Mouse (Mus musculus): ENCODE measurements around the gene 4930519G04Rik. TPM values are rescaled to one million over a fixed set of nuclear protein-coding genes. Genes with fewer than 3 reads are reported as not detected.
"Not testable (repeated sequence)": the region's sequence is repeated elsewhere in the genome, so short reads cannot be mapped to it uniquely, and the experiment has no call there.

4930519G04Rik gene
- polyA plus RNA-seq, 1 experiment: 0.02 TPM

DNA sequence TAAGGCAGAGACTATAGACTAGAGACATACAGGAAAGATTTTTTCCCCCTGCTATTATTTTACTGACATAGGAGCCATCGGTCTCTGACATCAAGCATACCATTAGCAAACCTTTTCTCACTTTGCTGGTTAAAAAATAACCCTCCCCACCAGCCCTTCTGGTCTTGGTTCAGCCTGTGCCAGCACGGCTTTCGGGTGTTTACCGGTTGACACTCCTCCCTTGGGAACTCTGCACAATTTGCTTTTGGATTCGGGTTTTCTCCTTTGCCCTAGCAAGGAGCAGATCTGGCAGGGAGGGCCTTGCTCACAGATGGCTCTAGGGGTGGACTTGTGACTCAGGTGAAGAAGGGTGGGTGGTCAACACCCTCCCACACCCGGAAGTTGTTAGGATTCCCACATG, 8.3 kb downstream of the 4930519G04Rik start:
- no peak for TF ChIP-seq GATA1 (IDR thresholded peaks at IDR 0.05; ENCODE audit: low read length)
- no peak for TF ChIP-seq TAL1 (IDR thresholded peaks at IDR 0.05; ENCODE audit: low read length)
- Histone ChIP-seq H3K4me1 (ENCODE audit: control insufficient read depth) (peaks cover 2% of the 10 kb centered on the region; the same call in 1 of the 2 replicates), H3K36me3 (ENCODE audit: control insufficient read depth) (no peaks in the 10 kb centered on the region), H3K4me3 (replicated peaks) (no peak overlapping the region), H3K27me3 (ENCODE audit: control insufficient read depth) (peaks cover 6% of the 10 kb centered on the region), H3K9me3 (ENCODE audit: control insufficient read depth, low read length) (no peaks in the 10 kb centered on the region; the same call in 1 of the 2 replicates)

DNA sequence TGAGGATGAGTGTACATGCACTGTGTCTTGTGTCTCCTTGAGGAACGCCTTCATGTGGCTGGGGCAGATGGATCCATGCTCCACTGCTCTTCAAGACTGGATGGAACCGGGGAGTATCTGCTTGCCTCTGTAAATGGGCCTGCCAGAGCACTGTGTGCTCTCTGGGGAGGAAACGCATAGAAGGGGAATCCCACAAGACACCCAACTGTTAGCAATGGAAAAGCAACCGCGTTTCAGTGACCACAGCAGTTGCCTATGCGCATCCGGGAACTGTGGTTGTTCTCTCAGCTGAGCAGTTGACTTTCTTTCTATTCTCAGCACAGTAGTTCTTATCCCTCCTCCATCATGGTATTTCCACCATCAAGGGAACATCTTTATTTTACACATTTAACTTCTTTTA, 11.3 kb downstream of the 4930519G04Rik start:
- Histone ChIP-seq H3K4me1 (ENCODE audit: control insufficient read depth) (no peaks in the 10 kb centered on the region), H3K36me3 (ENCODE audit: control insufficient read depth) (no peaks in the 10 kb centered on the region), H3K27me3 (ENCODE audit: control insufficient read depth) (no peaks in the 10 kb centered on the region), H3K9me3 (ENCODE audit: control insufficient read depth, low read length) (peaks cover 6% of the 10 kb centered on the region), H3K4me3 (replicated peaks) (no peak overlapping the region)
- no peak for TF ChIP-seq TAL1 (IDR thresholded peaks at IDR 0.05; ENCODE audit: low read length)
- TF ChIP-seq GATA1 (IDR thresholded peaks at IDR 0.05; ENCODE audit: low read length): no peak

DNA sequence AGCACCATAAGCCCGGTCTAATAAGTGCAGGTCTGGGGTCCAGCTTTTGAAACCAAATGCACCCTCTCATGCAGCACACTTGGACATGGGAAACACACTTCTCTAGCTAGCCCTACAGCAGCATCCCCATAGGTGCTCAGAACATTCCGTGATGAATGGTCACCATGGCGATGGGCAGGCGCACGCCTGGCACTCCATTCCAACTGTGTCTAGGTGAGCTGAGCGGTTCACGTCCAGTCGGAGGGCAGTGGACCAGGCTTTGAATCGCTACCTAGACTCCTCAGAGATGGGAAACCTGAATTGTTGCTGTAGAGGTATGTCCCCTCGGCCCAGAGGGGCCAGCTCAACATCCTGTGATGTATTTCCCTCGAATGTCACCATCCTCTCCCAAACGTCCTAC, 11.8 kb downstream of the 4930519G04Rik start:
- Histone ChIP-seq H3K9me3 (ENCODE audit: control insufficient read depth, low read length) (peaks cover 6% of the 10 kb centered on the region), H3K4me3 (replicated peaks) (no peak overlapping the region), H3K4me1 (ENCODE audit: control insufficient read depth) (no peaks in the 10 kb centered on the region), H3K36me3 (ENCODE audit: control insufficient read depth) (no peaks in the 10 kb centered on the region), H3K27me3 (ENCODE audit: control insufficient read depth) (no peaks in the 10 kb centered on the region)
- no peak for TF ChIP-seq TAL1 (IDR thresholded peaks at IDR 0.05; ENCODE audit: low read length)
- TF ChIP-seq GATA1 (IDR thresholded peaks at IDR 0.05; ENCODE audit: low read length): no peak

DNA sequence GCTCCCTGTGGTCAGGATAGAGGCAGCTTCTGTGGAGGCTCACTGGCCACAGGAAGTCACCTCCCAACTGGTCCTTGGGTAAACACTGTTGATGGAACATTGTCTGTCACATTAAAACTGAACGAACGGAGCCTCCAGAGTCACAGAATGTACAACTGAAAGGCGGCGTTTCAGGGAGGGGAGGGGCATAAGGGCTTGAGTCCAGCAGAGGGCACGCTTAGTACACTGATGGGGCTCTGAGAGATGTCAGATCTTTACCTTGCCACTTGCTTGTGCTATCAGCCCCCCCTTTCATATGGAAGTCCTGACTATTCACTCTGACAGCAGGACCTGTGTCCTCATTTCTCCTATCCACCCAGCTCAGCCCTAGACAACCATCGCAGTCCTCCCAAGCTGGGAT, 22.4 kb downstream of the 4930519G04Rik start:
- no peaks in the 10 kb centered on the region for H3K9me3 ChIP-seq (ENCODE audit: control insufficient read depth, low read length)
- no peak overlapping the region for H3K4me3 ChIP-seq (replicated peaks)
- no peaks in the 10 kb centered on the region for H3K4me1 ChIP-seq (ENCODE audit: control insufficient read depth)
- no peak for TF ChIP-seq GATA1 (IDR thresholded peaks at IDR 0.05; ENCODE audit: low read length)
- H3K27me3 ChIP-seq (ENCODE audit: control insufficient read depth): no peaks in the 10 kb centered on the region
- no peaks in the 10 kb centered on the region for H3K36me3 ChIP-seq (ENCODE audit: control insufficient read depth)

DNA sequence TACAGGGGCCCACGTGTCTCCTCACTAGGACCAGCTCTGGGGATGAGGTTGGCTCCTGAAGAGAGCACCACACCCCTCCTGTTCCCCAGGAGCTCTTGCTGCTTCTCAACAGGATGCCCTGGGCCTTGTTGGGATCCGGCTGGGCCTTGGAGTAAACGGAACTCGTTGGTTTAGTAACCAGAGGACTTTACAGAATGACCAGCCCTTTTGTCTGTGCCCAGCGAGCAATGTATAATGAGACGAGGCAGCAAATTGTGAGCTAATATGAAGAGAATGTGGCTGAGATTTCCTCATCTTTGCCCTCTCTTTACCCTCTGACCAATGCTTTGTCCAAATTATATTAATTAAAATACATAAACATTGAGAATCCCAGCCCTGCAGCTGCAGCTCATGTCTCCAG, 22.9 kb downstream of the 4930519G04Rik start:
- Histone ChIP-seq H3K4me1 (ENCODE audit: control insufficient read depth) (no peaks in the 10 kb centered on the region), H3K9me3 (ENCODE audit: control insufficient read depth, low read length) (no peaks in the 10 kb centered on the region), H3K27me3 (ENCODE audit: control insufficient read depth) (no peaks in the 10 kb centered on the region), H3K36me3 (ENCODE audit: control insufficient read depth) (no peaks in the 10 kb centered on the region), H3K4me3 (replicated peaks) (no peak overlapping the region)
- TF ChIP-seq GATA1 (IDR thresholded peaks at IDR 0.05; ENCODE audit: low read length) (no peak), TAL1 (IDR thresholded peaks at IDR 0.05; ENCODE audit: low read length) (no peak)

DNA sequence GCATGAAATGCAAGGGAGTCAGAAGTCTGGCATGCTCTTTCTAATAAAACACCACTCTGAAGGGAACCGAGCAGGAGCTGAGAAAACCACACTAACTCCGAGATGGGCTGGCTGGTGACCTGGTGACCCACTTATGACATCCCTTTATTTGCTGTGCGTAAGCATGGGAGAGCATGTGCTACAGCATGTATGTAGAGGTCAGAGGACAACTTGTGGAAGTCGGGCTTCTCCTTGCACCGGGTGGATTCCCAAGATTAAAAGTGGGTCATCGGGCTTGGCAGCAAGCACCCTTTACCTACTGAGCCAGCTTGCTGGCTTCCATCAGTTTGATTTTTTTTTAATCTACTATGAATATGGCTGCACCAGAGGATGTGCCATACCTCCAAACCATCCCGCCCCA, 24.0 kb downstream of the 4930519G04Rik start:
- Histone ChIP-seq H3K4me1 (ENCODE audit: control insufficient read depth) (no peaks in the 10 kb centered on the region), H3K4me3 (replicated peaks) (no peak overlapping the region), H3K27me3 (ENCODE audit: control insufficient read depth) (no peaks in the 10 kb centered on the region), H3K9me3 (ENCODE audit: control insufficient read depth, low read length) (no peaks in the 10 kb centered on the region), H3K36me3 (ENCODE audit: control insufficient read depth) (no peaks in the 10 kb centered on the region)
- TF ChIP-seq GATA1 (IDR thresholded peaks at IDR 0.05; ENCODE audit: low read length) (no peak), TAL1 (IDR thresholded peaks at IDR 0.05; ENCODE audit: low read length) (no peak)

DNA sequence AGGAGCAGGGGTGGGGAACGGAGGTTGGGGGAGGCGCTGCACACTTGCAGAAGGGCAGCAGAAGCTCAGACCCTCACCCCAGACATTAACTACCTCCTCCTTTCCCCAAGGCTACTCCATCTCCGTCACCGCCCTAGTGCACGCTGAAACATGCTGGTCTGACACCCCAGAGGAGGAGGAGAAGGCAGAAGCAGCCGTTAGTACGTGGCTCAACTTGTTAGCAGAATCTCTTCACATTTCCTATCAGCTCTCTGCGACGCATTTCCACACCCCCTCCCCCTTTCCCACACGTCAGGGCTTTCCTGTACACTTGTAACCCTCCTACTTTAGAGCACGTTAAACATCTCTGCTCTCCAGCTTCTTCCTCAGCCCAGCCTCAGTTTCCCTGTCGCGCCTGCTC, 25.9 kb downstream of the 4930519G04Rik start:
- H3K9me3 ChIP-seq (ENCODE audit: control insufficient read depth, low read length): no peaks in the 10 kb centered on the region
- no peaks in the 10 kb centered on the region for H3K36me3 ChIP-seq (ENCODE audit: control insufficient read depth)
- TF ChIP-seq GATA1 (IDR thresholded peaks at IDR 0.05; ENCODE audit: low read length) (no peak), TAL1 (IDR thresholded peaks at IDR 0.05; ENCODE audit: low read length) (no peak)
- no peak overlapping the region for H3K4me3 ChIP-seq (replicated peaks)
- no peaks in the 10 kb centered on the region for H3K4me1 ChIP-seq (ENCODE audit: control insufficient read depth)
- no peaks in the 10 kb centered on the region for H3K27me3 ChIP-seq (ENCODE audit: control insufficient read depth)

DNA sequence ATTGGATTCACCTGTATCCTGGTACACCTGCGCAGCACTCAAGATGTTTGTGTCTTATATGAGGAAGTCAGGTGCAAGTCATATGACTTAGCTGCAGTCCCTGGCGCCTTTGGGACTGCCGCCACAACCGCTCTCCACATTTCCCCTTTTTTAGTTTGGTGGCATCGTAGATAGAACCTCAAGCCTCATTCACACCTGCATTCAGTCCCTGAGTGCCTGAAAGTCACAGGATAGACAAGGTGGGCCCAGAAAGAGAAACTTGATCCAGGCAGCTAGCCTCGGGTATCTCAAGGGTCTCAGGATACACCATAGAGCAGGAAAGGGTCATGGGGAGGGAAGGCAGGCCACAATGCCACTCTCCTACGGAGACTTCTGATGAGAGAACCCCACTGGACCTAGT, 28.9 kb downstream of the 4930519G04Rik start:
- not testable (repeated sequence) for H3K4me3 ChIP-seq (replicated peaks); H3K9me3 ChIP-seq (ENCODE audit: control insufficient read depth, low read length); H3K4me1 ChIP-seq (ENCODE audit: control insufficient read depth); H3K36me3 ChIP-seq (ENCODE audit: control insufficient read depth); H3K27me3 ChIP-seq (ENCODE audit: control insufficient read depth)

DNA sequence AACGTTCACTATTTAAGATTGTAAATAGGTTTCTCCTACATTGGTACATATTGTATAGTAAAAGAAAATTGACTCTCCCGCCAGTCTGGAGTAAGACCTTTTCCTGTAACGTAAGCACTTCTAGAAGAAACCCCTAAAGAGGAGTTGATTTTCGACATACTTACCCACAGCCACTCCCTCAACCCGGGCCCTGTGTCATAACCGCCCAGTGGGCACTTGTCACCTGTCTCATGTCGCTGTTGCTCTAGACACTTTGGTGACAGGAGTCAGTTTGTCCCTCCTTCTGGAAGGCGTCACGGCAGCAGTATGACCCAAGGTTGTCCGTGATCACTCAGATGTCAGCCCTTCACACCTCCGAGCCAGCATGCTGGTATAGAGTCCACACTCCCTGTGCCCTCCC, 29.6 kb downstream of the 4930519G04Rik start:
- H3K4me3 ChIP-seq (replicated peaks): no peak overlapping the region

DNA sequence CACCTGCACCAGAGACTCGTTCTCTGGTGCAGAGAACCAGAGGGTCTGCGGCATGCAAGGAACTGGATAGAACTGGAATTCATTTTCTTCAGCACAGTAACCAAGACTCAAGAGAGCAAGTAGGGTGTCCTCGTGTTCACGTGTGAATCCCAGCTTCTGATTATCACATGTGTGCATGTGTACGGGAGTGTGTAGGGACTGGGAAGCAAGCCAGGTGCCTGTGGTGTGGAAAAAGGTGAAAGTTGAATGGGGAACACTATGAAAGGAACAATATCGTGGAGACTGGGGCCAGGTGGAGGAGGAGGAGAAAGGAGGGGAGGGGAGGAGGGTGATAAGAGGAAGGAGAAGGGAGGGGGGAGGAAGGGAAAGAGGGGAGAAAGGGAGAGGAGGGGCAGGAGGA, 33.3 kb downstream of the 4930519G04Rik start:
- Histone ChIP-seq H3K36me3 (ENCODE audit: control insufficient read depth) (no peaks in the 10 kb centered on the region), H3K9me3 (ENCODE audit: control insufficient read depth, low read length) (no peaks in the 10 kb centered on the region), H3K27me3 (ENCODE audit: control insufficient read depth) (no peaks in the 10 kb centered on the region), H3K4me3 (replicated peaks) (no peak overlapping the region), H3K4me1 (ENCODE audit: control insufficient read depth) (no peaks in the 10 kb centered on the region)
- TF ChIP-seq GATA1 (IDR thresholded peaks at IDR 0.05; ENCODE audit: low read length) (no peak), TAL1 (IDR thresholded peaks at IDR 0.05; ENCODE audit: low read length) (no peak)

More for the DNA sequence above, 29.6 kb downstream of the 4930519G04Rik start:
- Histone ChIP-seq H3K9me3 (ENCODE audit: control insufficient read depth, low read length) (no peaks in the 10 kb centered on the region), H3K36me3 (ENCODE audit: control insufficient read depth) (no peaks in the 10 kb centered on the region), H3K27me3 (ENCODE audit: control insufficient read depth) (no peaks in the 10 kb centered on the region), H3K4me1 (ENCODE audit: control insufficient read depth) (no peaks in the 10 kb centered on the region)
- TF ChIP-seq TAL1 (IDR thresholded peaks at IDR 0.05; ENCODE audit: low read length) (no peak), GATA1 (IDR thresholded peaks at IDR 0.05; ENCODE audit: low read length) (no peak)

Data from erythroblast, embryonic 14.5 days (primary cell).